Mouse (Mus musculus) Muller cell, postnatal 12 days (primary cell): ENCODE results near the gene Rsph3b.

Experiments
- DNase-seq: peaks from one replicate; pipeline ENCODE4 v3.0.0-alpha.2; 2015; ENCODE audit errors: inconsistent ontology term

Rsph3b gene

GRCm38 (mm10) chr17:6863521-6863920 lies 85.0 kb downstream of the Rsph3b start:
- no peak for DNase-seq

- no peak for DNase-seq
Measured at GRCm38 (mm10) chr17:6862040-6862780, 86.3 kb downstream of the Rsph3b start.

GRCm38 (mm10) chr17:6861181-6862039 lies 87.1 kb downstream of the Rsph3b start:
- DNase-seq = peak; percentile 76

GRCm38 (mm10) chr17:6860491-6860897 lies 88.0 kb downstream of the Rsph3b start:
- DNase-seq = no peak

- no peak for DNase-seq
Measured at GRCm38 (mm10) chr17:6860067-6860466, 88.4 kb downstream of the Rsph3b start.
